Comparison of ENCODE assay signal across 29 mouse cellular contexts in genomic region chr6:126852881-126853280, GRCm38 (mm10). TPM values are rescaled to one million over a fixed set of nuclear protein-coding genes. Genes with fewer than 3 reads are reported as not detected.
A peak's percentile ranks its signal among the peaks of the same experiment; 100 is the strongest.
DNase-seq lines count a peak whose midpoint lies in the region; ATAC-seq lines count a peak whose summit lies in the region.
"Had no signal": no experiment of that assay in that cellular context is flagged by ENCODE, and none has a peak within 500 bp of the region (broad histone marks: within the 10 kb centered on the region; RNA-seq: fewer than 3 reads in every experiment).

Gene Akap3, plus strand, starts transcription at chr6:126853098.

- no peak for ATAC-seq in neural tube, embryonic 15.5 days (ENCODE audit: low FRiP score)
- ATAC-seq: liver, postnatal 0 days had no signal

- no peaks in the 10 kb centered on the region for H3K9me3 ChIP-seq in neural tube, embryonic 15.5 days (replicated peaks)
- H3K9me3 ChIP-seq: forebrain, embryonic 12.5 days; G1E; hindbrain, embryonic 10.5 days had no signal

- intact Hi-C loops in heart, postnatal 36 days (cut with DNase I) = no loop called here

- H3K9ac ChIP-seq in neural tube, embryonic 15.5 days (replicated peaks) = no peak within 1 kb of the TSS
- H3K9ac ChIP-seq: forebrain, embryonic 12.5 days; liver, postnatal 0 days had no signal

- H3K27me3 ChIP-seq in neural tube, embryonic 15.5 days (replicated peaks) = 0 out of 2 replicates have a peak, but pooled peaks cover 2% of the 10 kb centered on the region

- H3K4me2 ChIP-seq in neural tube, embryonic 15.5 days = no peak within 1 kb of the TSS
- H3K4me2 ChIP-seq: forebrain, embryonic 12.5 days had no signal

- DNase-seq in embryo, embryonic 11 days = peak; percentile 2
- DNase-seq in embryo, embryonic 10 days (ENCODE audit: low spot score) = no peak
- peak; percentile 48 for DNase-seq in 3T3-L1 (ENCODE audit: low read depth, low spot score)
- peak; percentile 58 for DNase-seq in MN1 (ENCODE audit: low spot score)
- no peak for DNase-seq in heart, postnatal 36 days
- DNase-seq: adrenal gland, adult 2 months; cerebellum, adult 18-20 months; cerebellum, postnatal 25 days; gastrocnemius, postnatal 36 days; kidney, adult 8-10 months; kidney, postnatal 4 days; layer of hippocampus, adult 9-11 months; left cerebral cortex, postnatal 4 days; liver; liver, postnatal 0 days; lung, postnatal 36 days; right cerebral cortex, adult 18-20 months; thymus, postnatal 36 days had no signal

- peak within 1 kb of the TSS; percentile 47; the same call in 1 of the 2 replicates for H3K27ac ChIP-seq in brown adipose tissue, adult 24 weeks (replicated peaks; ENCODE audit: low read depth, low read length)
- H3K27ac ChIP-seq in neural tube, embryonic 15.5 days (replicated peaks) = no peak within 1 kb of the TSS
- H3K27ac ChIP-seq: forebrain, embryonic 12.5 days; hindbrain, embryonic 10.5 days; left cerebral cortex, adult 2 months had no signal

- H3K4me1 ChIP-seq in brown adipose tissue, adult 24 weeks (ENCODE audit: control insufficient read depth, insufficient read depth, insufficient read length, low read length) = peaks cover 4% of the 10 kb centered on the region; the same call in 1 of the 2 replicates
- peaks cover 12% of the 10 kb centered on the region for H3K4me1 ChIP-seq in neural tube, embryonic 15.5 days

- no peaks in the 10 kb centered on the region for H3K36me3 ChIP-seq in neural tube, embryonic 15.5 days
- H3K36me3 ChIP-seq: forebrain, embryonic 12.5 days; G1E; hindbrain, embryonic 10.5 days had no signal

- H3K4me3 ChIP-seq in brown adipose tissue, adult 24 weeks (ENCODE audit: insufficient read depth, low read depth, low read length) = no peak within 1 kb of the TSS
- H3K4me3 ChIP-seq in neural tube, embryonic 15.5 days (replicated peaks) = no peak within 1 kb of the TSS
- H3K4me3 ChIP-seq: forebrain, embryonic 12.5 days; hindbrain, embryonic 10.5 days; left cerebral cortex, adult 2 months had no signal

RNA-seq across cellular contexts. Expression of gene Akap3, which starts in this region (rescaled TPM):
- not detected in 2 replicates for polyA plus RNA-seq in brown adipose tissue, adult 24 weeks (2012; ENCODE audit: insufficient read depth, insufficient read length, missing spikeins)
- polyA plus RNA-seq in neural tube, embryonic 15.5 days (2015; fragmentation: Nextera tagmentation; extraction: Ambion mirVana) = 0.06 and 0.09 TPM in 2 replicates
- not detected for total RNA-seq in heart, postnatal 36 days (2021)
- total RNA-seq: adrenal gland, adult 2 months; gastrocnemius, postnatal 36 days; heart, adult 8-10 months; megakaryocyte-erythroid progenitor cell, adult 5-6 weeks had no signal
- polyA plus RNA-seq: C2C12; embryonic facial prominence, embryonic 11.5 days; G1E; heart, embryonic 16.5 days; liver, postnatal 0 days had no signal

Comparison
In these comparisons a context has a peak if more than half of its experiments do, and no peak if none do; other contexts are left out.
1. DNase-seq: peak in embryo, embryonic 11 days (single experiment), 3T3-L1 (single experiment) and MN1 (single experiment); none in embryo, embryonic 10 days (single experiment) and heart, postnatal 36 days (0 of 2).